Mouse (Mus musculus) heart, postnatal 14 days (tissue): Measurements from ENCODE around the gene Ccdc14. TPM values are rescaled to one million over a fixed set of nuclear protein-coding genes. Genes with fewer than 3 reads are reported as not detected.
"Not testable (repeated sequence)": the region's sequence is repeated elsewhere in the genome, so short reads cannot be mapped to it uniquely, and the experiment has no call there.

Experiments
- DNase-seq, 2 experiments: peaks; one replicate each; pipeline ENCODE4 v3.0.0; 2021 to 2022
- intact Hi-C: fragments of 180-260 bp; cut with DNase I; formaldehyde crosslinking; loops from one replicate; pipeline ENCODE4 v1.15.1; 2025
- total RNA-seq, 2 experiments: library from RNA; stranded (reverse); gene quantifications; 2 replicates each; pipeline ENCODE4 v1.2.3; 2021

Ccdc14 gene
- total RNA-seq, 2 experiments from 2014 or later = 2.4 to 3.0 TPM

DNA sequence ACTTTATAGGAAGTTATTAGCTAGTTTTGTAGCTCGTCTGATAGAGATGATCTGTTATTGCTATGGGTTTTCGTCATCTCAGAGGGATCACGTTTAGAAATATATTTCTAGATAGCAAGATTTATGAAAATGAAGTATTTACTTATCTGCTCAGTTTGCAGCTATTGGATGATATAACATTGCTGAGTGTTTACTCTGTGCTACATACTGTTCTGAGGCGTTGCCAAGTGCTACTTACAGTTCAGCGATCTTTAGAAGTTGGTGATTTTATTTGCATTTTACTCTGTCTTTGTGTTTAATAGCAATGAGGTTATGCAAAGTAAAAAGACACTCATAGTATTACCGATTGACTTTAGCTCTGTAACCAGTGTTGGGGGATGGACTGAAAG, 10.4 kb downstream of the Ccdc14 start:
- intact Hi-C loops = loop anchor here (1.0 to 5.0 kb wide), 5 partner anchors 34 to 509 kb away; no protein-coding TSS in a partner anchor

DNA sequence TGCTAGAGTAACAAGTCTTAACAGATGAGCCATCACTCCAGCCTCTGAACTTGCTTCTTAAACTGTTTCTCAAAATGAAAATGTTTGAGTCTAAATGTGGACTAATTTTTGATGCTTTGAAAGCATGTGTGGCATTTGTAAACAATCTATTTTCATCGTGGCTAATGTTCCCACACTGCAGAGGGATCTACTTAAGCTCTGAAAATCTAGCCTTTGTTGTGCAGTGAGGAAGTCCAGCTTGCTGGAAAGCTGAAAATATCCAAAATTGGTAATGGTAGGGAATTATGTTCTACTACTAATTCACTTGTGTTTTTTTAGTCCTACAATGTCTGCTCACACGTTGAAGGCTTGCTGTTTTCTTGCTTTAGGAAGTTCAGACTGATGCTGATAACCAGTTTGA, 15.6 kb downstream of the Ccdc14 start:
- intact Hi-C loops = no loop called here
- no peak for DNase-seq

More for the DNA sequence above, 10.4 kb downstream of the Ccdc14 start:
- no peak for DNase-seq

DNA sequence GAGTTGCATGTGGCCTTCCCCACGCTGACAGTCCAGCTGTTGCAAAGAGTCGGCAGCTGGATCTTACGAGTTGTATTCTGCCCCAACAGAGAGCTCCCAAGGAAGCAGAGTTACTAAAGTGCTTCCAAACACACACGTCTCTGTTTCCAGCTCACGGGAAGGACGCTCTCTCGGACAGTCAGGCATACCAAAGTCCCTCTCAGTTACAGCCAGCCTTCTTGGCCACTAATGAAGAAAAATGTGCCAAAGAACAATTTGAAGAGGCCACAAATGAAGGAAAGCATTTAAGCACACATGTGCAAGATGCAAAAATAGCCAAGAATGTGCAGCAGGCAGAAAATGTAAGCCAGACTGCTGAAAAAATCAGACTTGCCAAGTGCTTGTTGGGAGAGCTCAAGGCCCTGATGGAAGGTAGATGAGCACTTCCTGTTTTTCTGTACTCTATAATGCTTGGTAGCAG, 16.1 kb downstream of the Ccdc14 start:
- peak; percentile 14 to 43 for DNase-seq
- intact Hi-C loops = no loop called here

DNA sequence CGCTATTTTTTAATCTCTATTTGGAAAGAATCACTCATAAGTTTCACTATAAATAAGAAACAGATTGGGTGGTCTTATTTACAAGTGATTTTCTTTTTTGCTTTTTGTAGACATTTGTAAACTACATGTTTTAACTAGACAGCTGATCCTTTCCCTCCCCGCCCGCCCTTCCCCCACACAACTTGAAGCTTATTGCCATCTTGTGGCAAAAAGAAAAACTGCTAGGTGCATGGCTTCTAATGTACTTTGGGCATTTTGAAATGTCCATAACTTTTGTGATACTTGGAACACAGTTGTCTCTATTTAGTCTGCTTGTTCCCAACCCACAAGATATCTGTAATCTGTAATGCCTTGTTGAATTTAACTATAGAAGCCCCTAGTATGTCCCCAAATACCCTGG, 21.1 kb downstream of the Ccdc14 start:
- intact Hi-C loops = no loop called here
- DNase-seq = peak in 1 of 2 experiments; percentile 18

DNA sequence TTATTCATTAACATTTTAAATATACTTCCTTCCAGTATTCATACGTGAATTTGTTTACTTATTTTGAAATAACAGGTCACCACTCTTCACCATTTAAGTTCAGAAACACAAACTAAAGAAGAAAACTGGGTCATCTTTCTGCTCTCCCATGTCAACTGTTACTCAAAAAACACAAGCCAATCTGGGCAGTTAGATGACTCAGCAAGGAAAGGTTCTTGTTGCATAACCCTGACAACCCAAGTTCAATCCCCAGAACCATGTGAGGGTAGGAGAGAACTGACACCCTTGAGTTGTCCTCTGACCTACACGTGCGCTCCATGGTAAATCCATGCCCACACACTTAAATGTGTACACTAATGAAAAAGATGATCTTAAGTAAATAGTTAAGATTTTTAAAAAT, 34.7 kb downstream of the Ccdc14 start:
- intact Hi-C loops = no loop called here
- DNase-seq = no peak

DNA sequence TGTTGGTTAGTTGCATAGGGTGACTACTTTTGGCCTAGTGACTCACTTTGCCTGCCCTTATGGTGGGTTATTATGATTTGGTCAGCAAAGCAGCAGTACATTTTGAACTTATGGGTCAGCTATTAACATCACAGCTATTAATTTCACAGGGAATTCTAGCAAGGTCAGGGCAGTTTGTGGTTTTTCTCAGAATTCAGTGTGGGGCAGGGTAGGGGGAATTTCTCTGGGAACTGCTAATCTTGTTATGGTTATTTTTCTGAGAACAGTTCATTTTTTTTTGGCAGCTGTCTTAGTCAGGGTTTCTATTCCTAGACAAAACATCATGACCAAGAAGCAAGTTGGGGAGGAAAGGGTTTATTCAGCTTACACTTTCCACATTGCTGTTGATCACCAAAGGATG, 38.2 kb downstream of the Ccdc14 start:
- DNase-seq, intact Hi-C loops: not testable (repeated sequence)

DNA sequence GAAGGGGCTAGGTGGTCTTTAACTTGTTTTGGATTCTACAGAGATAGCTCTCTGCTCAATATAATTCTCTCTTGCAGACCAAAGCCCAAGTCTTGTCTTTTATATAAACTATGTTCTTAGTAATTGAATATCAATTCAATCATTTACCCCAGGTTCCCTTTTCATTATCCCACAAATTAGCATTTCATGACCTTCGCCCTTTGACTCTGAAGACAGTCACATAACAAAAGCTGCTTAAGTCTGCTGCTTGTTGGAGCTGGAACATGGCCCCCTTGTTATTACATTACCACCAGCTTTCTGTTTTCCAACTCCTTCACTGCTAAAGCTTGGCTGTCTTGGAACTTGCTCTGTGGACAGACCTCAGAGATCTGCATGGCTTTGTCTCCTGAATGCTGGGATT, 39.0 kb downstream of the Ccdc14 start:
- intact Hi-C loops = no loop called here
- no peak for DNase-seq

DNA sequence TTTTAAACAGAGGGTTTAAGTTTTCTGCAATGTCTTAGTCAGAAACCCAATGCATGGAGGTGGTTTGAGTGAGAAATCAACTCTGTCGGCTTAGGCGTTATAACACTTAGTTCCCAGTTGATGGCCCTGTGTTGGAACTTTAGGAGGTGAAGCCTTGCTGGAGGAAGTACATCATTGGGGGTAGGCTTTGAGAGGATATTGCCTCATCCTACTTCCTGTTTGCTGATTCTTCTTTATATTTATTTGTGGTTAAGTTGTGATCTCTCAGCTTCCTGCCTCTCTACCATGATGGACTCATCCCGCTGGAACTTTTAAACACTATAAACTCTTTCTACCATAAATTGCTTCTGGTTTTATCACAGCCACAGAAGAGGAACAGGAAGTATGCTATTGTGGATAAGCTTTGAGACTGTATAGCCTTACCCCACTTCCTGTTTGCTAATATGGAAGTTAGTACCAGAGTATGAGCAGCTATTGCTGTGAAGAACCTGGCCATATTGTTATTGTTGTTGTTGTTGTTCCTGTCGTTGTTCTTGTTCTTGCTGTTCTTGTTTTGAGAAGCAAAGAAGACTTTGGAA, 48.3 kb downstream of the Ccdc14 start:
- DNase-seq = no peak
- intact Hi-C loops = no loop called here

DNA sequence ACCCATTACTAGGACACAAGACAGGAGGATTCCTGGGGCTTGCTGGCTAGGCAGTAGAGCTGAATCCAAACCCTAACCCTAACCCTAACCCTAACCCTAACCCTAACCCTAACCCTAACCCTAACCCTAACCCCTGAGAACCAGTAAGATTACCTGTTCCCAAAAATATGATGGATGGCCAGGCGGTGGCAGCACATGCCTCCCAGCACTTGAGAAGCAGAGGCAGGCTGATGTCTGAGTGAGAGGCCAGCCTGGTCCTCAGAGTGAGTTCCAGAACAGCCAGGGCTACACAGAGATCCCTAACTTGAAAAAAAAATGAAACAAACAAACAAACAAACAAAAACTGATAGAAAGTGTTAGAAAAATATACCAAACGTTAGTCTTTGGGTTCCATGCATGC, 52.5 kb downstream of the Ccdc14 start:
- intact Hi-C loops = no loop called here
- DNase-seq = no peak

DNA sequence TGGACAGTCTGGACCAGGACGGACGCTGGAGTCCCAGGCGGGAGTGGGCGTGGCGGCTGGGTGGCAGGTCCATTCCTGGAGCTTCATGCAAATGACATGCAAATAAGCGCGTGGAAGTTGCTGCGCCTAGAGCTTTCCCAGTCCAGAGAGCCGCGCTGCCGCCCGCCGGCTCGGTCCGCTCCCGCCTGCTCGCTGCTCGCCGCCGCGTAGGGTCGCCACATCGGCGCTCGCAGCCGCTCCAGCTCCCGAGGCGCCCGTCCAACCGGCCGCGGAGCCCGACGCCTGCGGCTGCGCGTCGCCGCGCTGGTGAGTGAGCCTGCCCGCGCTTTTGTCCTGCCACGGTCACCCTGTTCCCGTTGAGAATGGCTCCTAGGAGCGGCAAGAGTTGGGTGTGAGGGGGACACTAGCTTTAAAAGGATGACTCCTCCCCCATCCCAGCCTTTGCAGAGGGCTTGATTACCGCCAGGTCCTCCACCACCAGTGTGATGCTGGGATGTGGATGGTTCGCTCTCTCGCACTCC, 54.7 kb downstream of the Ccdc14 start, which contains the start of gene Mylk:
TSS of gene Mylk (plus strand) at position 146 of the 521 bp plus-strand sequence.
- intact Hi-C loops = no loop called here
- DNase-seq = peak; percentile 85 to 86

DNA sequence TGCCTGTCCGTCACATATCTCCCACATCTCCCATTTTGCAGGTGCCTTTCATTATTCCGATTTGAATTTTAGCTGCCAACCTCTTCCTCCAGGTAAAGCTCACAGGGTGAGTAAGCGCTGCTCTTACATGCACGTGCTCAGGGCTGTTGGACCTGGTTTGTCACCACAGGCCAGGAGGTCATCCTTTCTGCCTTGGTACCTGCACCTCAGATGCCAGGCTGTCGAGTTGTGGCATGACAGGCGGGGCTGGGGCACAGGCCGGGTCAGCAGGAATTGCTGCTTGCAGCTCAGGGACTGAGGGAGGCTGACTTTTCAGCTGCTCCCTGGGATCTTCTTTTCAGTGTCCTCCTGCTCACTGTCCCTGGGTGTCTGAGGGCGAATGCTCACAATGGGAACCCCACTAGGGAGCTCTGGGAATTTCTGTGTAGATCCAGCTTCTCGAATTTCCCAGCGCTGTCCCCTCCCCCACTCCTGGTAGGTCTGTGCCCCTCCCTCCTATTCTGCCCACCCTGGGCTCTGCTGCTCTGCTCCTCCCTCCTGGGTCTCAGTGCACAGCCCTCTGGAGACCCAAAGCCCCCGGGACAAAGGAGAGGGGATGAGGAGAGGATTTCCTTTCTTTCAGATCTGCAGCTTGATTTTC, 57.8 kb downstream of the Ccdc14 start:
- intact Hi-C loops = no loop called here
- DNase-seq = no peak

DNA sequence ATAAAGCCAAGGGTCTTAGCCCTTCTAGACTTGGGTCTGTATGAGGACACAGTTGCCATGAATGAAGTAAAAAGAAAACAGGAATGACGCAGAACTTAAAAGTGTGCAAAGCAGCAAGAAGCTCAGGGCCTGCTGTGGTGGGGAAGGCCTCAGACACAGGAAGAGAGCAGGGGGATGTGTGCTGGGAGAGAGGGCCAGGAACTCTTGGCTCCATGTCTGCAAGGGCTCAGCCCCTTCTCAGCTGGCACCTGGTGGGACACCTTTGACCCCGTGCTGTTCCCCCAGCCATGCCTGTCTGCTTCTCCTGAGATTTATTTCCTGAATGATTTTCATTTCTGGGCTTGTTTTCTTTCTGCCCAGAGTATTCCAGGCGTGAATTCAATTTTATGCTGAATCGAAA, 59.1 kb downstream of the Ccdc14 start:
- intact Hi-C loops = no loop called here
- no peak for DNase-seq

DNA sequence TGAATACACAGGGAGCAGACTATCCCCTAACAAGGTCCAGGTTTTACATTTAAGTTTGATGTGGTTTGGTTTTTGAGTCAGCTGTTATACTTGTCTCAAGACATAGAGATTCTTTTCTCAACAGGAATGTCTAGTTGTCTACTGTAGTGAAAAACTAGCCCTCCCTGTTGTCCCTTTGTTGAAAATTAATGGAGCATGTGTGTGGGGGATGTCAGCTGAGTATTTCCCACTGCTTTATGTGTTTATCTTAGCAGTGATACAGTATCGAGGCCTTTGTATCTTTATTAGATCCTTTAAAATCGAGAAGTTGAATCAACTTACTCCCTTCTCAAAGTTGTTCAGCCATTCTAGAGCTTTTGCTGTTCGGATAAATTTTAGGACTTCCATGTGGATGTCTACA, 61.6 kb downstream of the Ccdc14 start:
- no peak for DNase-seq
- intact Hi-C loops = no loop called here

DNA sequence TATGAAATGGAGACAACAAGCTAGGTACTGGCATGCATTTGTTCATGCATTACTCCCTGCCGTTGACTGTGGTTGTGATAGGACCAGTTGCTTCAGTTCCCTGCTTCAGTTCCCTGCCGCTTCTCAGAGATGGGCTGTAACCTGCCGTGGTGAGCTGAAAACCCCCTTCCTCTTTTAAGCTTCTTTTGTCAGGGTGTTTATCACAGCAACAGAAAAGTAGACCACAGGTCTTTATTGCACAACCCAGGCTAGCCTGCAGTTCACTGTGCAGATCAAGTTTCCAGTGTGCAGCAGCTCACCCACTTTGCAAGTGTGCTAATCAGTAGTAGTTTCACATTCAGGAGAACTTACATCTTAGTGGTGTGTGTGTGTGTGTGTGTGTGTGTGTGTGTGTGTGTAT, 62.6 kb downstream of the Ccdc14 start:
- no peak for DNase-seq
- intact Hi-C loops = no loop called here

DNA sequence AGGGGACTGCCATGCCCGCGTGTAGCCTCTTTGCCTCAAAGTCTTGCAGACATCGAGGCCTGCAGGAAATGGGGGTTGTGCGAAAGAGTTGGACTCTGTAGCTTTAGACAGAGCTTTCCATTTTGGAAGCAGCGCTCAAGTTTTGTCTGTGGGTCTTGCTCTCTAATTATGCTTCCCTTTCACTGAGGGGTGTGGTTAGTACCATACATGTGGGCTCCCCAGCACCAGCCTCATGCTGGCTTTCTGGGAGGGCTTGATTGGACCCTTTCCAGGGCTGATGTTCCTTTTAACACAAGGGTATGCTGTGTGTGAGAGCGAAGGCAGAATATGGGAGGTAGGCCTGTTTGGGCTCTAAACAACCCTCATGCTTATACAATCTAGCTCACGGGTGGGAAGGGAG, 66.6 kb downstream of the Ccdc14 start:
- intact Hi-C loops = no loop called here
- DNase-seq = no peak

DNA sequence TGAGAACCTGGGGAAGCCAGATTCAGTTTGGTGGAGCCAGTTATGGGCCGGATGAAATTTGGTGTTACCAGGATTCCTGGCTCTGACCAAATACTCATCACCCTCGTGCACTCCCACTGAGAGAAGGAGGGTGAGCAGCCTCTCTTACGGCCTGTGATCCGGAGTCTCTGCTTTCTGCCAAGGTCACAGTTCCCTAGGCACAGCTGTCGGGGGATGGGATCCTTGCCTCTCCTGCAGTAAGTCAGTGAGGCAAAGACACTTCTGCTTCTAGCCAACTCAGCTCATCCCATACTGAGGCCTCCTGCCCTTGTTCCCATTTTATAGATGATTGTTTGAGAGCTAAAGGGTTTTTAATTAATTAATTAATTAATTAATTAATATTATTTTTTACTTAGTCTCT, 67.8 kb downstream of the Ccdc14 start:
- no peak for DNase-seq
- intact Hi-C loops = no loop called here

DNA sequence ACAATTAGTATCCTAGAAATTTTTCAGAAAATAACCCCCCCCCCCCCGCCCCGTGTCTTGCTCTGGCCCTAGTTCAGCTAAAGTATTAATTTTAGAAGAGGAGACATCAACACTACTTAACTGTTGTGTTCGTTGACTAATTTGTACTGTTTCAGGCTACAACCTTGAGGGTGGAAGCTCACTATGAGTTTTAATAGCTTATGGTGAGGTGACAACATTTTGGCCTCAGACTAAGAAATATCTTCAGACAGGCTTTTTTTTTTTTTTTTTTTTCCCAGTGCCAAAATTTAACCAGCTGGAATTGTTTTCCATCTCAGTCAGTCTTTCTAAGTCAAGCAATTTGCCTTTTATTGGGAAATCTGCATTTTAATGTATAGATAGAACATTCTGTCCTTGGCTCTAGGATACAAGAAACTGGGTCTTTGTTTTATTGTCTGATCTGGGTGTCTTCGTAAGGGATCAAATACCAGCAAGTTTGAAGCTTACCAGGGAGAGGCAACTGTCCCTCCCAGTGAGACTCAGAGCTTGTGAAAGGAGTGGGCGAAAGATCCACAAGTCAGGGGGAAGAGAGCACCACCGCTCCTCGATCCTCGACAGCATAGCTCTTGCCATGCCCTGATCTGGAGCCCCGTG, 73.7 kb downstream of the Ccdc14 start:
- intact Hi-C loops = no loop called here
- DNase-seq = no peak

DNA sequence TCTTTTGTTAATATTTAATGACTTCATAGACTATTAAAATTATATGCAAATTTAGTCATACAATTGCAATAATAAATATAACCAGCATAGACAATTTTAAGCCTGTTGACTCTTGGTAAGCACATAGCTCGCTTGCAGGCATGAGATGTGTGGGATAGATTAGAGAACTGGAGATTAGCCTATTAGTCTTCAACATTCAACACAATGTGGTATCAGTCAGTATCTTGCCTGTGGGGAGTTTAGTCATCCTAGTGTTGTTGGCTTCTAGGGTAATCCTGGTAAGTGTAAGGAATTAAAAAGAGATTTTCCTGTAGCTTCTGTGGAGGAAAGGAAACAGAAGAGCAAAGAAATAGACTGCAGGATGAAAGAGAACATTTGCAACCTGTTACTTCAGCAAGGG, 75.2 kb downstream of the Ccdc14 start:
- intact Hi-C loops = no loop called here
- DNase-seq = no peak

DNA sequence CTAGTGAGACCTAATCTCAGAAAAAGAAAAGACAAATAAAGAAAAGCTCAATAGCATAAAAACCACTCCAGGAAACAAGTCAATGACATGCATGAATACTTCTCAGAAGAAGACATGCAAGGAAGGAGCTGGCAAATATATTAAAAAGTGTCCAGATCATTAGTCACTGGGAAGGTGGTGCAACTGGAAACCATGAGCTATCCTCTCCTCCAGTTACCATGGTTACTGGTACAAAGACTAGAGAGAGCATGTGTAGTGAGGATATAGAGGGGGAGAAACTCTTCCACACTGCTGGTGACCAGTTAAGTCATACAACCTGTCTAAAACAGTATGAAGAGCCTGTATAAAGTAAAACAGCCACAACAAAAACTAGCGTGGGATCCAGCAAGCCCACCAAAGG, 75.8 kb downstream of the Ccdc14 start:
- intact Hi-C loops = no loop called here
- no peak for DNase-seq

DNA sequence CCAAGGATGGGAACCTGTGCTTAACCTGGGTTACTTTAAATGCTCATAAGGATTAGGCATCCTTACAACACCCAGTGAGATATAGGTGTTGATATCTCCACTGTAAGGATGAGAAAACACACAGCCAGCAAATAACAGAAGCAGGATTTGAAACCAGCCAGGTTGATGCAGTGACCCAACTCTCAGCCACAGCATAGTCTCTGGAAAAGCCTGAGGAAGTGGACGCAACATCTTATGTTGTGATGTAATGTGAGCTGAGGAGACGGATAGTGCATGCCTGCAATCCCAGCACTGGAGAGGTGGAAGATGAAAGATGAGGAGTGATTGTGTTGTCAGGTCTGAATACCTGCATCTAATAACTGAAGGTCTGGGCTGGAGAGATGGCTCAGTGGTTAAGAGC, 77.0 kb downstream of the Ccdc14 start:
- intact Hi-C loops = no loop called here
- DNase-seq = no peak

DNA sequence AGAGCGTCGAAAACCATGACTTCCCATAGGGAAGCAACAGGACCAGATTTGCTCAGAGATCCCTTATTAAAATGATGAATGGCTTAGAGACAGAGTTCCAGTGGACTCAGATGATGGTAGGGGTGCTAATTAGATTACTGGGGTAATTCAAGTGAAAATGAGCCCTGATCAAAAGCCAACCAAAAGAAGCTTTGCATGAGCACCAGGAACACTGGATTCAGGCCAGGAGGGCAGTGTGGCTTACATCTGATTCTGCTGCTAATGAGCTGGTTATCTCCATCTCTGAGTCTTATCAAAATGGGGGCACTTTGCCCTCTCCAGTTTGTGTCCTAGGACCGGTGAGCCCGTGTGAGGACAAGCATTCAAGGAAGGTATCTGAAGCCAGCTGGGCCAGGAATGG, 78.0 kb downstream of the Ccdc14 start:
- intact Hi-C loops = no loop called here

DNA sequence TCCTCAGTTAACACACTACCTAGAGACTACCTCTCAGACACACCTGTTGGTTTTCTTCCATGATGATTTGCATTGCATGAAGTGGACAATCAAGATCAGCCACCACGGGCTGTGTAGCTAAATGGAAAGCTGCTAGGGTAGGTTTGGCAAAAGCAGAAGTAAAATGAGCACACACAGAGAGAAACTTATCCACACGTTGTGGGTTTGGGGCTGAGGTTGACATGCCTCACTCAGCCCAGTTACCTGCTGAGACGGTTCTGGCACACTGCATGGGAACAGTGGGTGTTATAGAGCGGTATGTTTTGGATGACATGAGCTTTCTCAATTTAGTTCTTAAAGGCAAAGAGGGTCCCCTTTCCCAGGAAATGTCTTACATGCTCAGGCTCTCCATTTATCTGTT, 79.7 kb downstream of the Ccdc14 start:
- DNase-seq = no peak
- intact Hi-C loops = no loop called here

More for the DNA sequence above, 78.0 kb downstream of the Ccdc14 start:
- DNase-seq = no peak
